Comparison of ENCODE assay signal across 15 mouse cellular contexts in genomic region chr12:112969616-112970015, GRCm38 (mm10).
"Had no signal": no experiment of that assay in that cellular context is flagged by ENCODE, and none has a peak within 500 bp of the region (broad histone marks: within the 10 kb centered on the region; RNA-seq: fewer than 3 reads in every experiment).

No protein-coding gene starts in this region.

- H3K4me1 ChIP-seq: liver, embryonic 15.5 days; midbrain, embryonic 12.5 days; neural tube, embryonic 13.5 days had no signal

- H3K9ac ChIP-seq: liver, embryonic 15.5 days; midbrain, embryonic 12.5 days; neural tube, embryonic 13.5 days had no signal

- DNase-seq: kidney, adult 9 months; kidney, postnatal 14 days; lung, adult 2 months; lung, postnatal 36 days; retina, postnatal 1 day; right cerebral cortex, postnatal 4 days; spleen, adult 18-20 months; thymus, adult 18-20 months; thymus, postnatal 14 days had no signal

- H3K27me3 ChIP-seq: liver, embryonic 15.5 days; midbrain, embryonic 12.5 days; neural tube, embryonic 13.5 days had no signal

- H3K27ac ChIP-seq: left cerebral cortex, adult 2 months; liver, embryonic 15.5 days; midbrain, embryonic 12.5 days; neural tube, embryonic 13.5 days had no signal

- H3K4me3 ChIP-seq: left cerebral cortex, adult 2 months; liver, embryonic 15.5 days; midbrain, embryonic 12.5 days; neural tube, embryonic 13.5 days had no signal

- H3K9me3 ChIP-seq: liver, embryonic 15.5 days; midbrain, embryonic 12.5 days; neural tube, embryonic 13.5 days had no signal

- ATAC-seq: lung, postnatal 0 days; midbrain, embryonic 16.5 days had no signal

- H3K4me2 ChIP-seq: liver, embryonic 15.5 days; midbrain, embryonic 12.5 days; neural tube, embryonic 13.5 days had no signal
